Mouse (Mus musculus) urinary bladder, postnatal 25 days (tissue): ENCODE measurements around the gene Tenm2.
A peak's percentile ranks its signal among the peaks of the same experiment; 100 is the strongest.

Experiments
- DNase-seq: peaks from one replicate; pipeline ENCODE4 v3.0.0; 2022; ENCODE audit warnings: low spot score

Tenm2 gene

GRCm38 (mm10) chr11:36566146-36566545 is 669.6 kb downstream of the Tenm2 start:
- no peak for DNase-seq

DNA sequence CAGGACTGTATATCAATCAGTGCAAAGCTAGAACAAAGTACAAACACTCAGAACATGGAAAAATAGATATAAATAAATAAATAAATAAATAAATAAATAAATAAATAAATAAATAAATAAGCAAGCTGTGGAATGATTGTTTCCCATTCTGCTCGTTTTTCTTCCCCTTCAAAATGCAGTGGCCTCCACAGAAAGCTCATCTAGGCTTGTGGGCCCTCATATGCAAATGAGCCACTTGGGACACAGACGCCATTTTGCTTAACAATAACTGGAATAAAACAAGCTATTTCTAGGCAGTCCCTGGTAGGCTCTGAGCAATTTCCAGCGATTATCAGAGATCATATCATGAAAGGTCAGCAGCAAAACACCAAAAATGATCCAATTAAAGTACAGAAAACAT is 672.9 kb downstream of the Tenm2 start:
- DNase-seq = no peak

DNA sequence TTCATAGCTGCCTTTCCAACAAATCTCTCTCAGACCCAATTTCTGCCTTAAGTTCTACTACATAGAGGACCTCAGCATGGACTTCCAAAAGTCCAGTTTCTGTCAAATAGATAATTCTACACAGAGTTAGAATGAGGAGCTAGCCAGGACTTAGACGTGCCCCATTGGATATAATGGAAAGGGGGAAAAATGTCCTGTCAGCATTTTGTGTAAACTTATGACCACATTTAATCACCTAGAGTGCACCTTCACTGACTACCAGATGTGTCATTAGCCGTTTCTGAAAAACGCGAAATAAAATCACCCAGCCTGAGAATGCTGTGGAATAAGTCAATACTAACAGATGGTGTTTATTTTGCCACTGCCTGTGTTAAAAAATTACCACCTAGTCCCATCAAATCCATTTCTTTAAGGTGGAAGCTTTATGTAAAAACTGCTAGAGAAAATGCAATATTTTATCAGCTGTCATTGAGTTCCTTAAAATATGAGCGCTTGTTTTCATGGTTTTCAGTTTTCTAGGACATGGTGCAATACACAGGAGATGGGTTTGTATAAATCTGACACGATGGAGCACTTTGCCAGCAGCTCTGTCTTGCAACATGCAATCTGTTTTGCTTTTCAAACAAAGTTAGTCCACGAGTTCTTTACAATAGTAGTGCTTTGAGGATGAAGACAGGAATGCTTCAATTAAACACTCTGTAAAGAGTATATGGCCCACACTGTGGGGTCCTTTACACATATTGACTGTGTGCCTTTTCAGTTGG is 674.8 kb downstream of the Tenm2 start:
- no peak for DNase-seq

GRCm38 (mm10) chr11:36557316-36557715 is 678.4 kb downstream of the Tenm2 start:
- DNase-seq = no peak

GRCm38 (mm10) chr11:36553286-36553685 is 682.5 kb downstream of the Tenm2 start:
- DNase-seq = no peak

GRCm38 (mm10) chr11:36550649-36551048 is 685.1 kb downstream of the Tenm2 start:
- no peak for DNase-seq

- no peak for DNase-seq
Measured at GRCm38 (mm10) chr11:36549398-36550139, 686.2 kb downstream of the Tenm2 start.

DNA sequence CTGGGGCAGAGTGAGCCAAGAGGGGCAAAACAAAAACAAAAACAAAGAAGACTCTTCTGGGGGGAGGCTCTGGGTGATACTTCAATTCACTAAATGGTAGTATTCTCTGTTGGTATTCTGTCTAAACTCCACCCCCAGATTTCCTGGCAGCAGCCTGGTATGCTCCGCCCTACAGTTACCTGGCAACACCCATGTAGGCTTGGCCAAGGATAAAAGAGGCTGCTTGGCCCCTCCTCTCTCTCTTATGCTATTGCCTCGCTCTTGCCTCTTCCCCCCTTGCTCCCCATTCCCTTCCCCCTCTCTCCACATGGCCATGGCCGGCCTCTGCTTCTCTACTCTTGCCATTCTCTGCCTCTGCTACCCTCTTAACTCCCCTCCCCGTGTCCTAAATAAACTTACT is 687.6 kb downstream of the Tenm2 start:
- DNase-seq = no peak

DNA sequence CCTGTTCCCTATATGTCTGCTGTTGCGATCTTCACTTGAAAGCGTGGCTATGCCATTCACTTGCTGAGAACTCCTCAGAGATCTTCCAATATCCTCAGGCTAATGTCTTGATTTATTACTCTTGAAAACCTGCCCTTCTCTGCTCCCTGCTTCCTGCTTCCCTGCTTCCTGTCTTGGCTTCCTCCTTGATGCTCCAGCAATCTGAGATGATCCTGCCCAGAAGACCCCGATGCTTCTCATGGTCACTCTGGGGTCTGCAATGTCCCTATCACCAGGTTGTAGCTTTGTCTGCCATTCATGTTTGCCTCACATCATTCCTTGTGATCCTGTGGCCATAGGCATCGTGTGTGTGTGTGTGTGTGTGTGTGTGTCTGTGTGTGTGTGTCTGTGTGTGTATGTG is 697.6 kb downstream of the Tenm2 start:
- DNase-seq = no peak

DNA sequence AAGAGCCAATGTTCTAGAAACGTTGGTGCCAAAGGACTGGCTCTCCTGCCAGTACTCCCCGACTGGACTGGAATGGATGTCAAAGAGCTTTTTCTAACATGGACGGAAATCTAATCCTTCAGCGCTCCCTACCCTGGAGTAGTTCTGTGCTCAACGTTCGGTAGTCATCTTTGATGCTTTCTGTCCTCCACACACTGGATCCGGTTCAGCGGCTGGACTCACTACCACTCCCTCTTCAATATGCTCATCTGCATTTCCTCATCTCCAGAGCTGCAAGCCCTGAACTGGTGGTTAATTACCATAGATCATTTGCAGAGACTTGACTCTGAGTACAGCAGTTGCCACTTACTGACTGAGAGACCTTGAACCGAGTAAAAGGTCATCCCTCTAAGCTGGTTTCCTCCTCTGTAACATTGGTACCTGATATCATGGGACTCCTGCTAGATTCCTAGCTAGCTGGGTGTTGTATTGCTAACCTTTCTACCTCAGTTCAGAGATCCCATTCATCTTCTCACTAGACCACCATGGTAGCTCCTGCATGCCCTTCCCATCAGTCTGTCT is 698.1 kb downstream of the Tenm2 start:
- no peak for DNase-seq

DNA sequence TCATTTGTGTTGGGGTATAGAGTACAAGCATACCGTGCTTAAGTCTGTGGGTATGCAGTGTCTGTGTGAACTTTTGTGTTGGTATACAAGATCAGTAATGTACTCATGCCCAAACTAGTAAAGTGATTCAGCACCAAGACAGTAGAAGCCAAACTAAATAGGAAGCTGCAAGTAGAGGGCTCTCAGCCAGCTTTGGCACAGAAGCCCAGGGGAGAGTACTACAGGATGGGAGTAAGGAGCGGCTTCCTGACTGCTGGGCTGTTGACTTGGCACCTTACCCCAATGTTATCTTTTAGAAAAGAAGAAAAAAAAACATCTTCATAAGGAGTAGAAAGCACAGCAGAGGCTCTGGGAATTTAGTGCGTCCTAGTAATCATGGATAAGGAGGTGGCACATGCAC is 700.2 kb downstream of the Tenm2 start:
- DNase-seq = no peak

DNA sequence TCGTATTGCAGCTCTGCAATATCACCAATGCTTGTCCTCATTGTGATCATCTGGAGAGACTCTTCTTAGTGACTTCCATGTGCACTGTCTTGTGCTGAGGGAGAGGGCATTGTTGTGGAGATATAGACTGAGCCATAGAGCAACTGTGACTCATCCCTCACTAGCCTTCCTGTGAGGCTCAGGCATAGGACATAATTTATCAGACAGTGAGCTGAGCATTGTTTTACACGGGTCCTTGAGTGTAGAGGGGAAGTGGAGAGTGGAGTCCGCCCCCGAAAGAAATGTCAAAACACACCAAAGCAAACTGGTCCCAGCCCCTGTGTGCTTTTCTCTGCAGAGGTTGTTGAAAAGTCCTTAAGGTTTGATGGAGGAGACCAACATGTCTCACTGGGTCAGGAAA is 704.1 kb downstream of the Tenm2 start:
- no peak for DNase-seq

GRCm38 (mm10) chr11:36527509-36527908 is 708.3 kb downstream of the Tenm2 start:
- DNase-seq = no peak

GRCm38 (mm10) chr11:36526381-36526780 is 709.4 kb downstream of the Tenm2 start:
- DNase-seq = peak; percentile 75

GRCm38 (mm10) chr11:36512468-36512867 is 723.3 kb downstream of the Tenm2 start:
- no peak for DNase-seq

DNA sequence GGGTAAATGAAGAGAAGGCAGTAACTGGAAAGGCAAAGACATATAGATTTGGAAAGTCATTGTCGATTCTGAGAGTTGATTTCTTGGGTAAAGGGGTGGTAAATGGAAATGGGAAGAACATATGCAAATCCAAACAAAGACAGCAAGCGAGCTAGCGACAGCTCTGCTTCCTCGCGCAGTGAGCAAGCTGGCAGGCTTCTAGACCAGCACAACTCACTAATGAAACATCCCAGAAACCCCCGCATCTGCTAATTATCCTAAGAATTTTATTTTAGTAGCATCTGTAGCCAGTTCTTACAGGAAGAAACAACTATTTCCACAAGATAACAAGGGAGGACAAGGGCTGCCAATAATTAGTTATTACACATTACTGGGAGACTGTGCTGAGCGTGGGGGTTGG is 727.5 kb downstream of the Tenm2 start:
- no peak for DNase-seq

GRCm38 (mm10) chr11:36494898-36495548 is 740.7 kb downstream of the Tenm2 start:
- DNase-seq = no peak

DNA sequence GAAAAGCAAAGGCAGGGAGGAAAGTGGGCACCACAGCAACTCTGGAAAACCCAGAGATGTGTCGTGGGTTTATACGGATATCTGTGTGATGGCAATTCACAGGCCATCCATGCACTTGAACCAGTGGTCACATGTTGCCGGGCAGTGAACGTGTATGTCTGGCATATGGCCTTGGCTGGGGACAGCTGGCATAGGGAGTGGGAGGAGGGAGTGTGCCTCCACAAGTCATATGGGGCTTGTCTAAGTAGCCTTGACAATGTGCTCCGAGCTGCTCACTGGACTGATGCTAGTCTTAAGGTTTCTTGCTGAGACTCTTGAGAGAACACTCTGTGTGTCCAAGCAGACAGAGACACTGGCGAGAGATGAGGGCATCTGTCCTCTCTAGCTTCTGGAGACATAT is 743.5 kb downstream of the Tenm2 start:
- no peak for DNase-seq

DNA sequence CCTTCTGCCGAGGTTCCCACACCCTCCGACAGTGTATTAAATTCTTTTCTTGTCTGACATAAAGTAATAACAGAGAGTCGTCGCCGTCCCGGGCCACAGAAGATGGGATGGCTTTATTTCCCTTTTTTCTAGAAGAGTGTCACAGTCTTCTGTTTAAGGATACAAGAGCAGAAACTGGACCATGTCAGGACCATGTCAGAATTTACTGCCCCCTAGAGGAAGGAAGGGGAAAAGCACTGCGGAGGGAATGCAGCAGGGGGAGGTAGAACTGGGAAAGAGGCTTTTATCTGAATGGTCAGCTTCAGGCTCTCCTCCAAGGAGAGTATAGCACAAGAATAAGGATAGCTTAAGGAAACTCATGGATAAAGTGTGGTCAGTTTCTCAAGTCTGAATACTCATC is 745.7 kb downstream of the Tenm2 start:
- DNase-seq = no peak

- DNase-seq = no peak
Measured at GRCm38 (mm10) chr11:36488666-36489065, 747.1 kb downstream of the Tenm2 start.

GRCm38 (mm10) chr11:36486092-36486491 is 749.7 kb downstream of the Tenm2 start:
- no peak for DNase-seq

GRCm38 (mm10) chr11:36484466-36485069 is 751.2 kb downstream of the Tenm2 start:
- DNase-seq = no peak
